Mouse (Mus musculus) cerebellum, adult 2 months (tissue): ENCODE measurements around the gene Trpm5.

Experiments
- CTCF ChIP-seq: fragments of 200-500 bp; IDR thresholded peaks from 2 replicates; pipeline ENCODE4 v1.5.1; 2011; ENCODE audit warnings: low read depth, mild to moderate bottlenecking, control low read depth, low read length, moderate library complexity, borderline replicate concordance; ENCODE audit not compliant: insufficient read depth
- POLR2A ChIP-seq: fragments of 200-500 bp; IDR thresholded peaks from 2 replicates; pipeline ENCODE4 v1.6.1; 2011; ENCODE audit warnings: low read length, control low read depth, borderline replicate concordance; ENCODE audit not compliant: insufficient read depth

GRCm38 (mm10) chr7:143044049-143044825 lies 50.2 kb downstream of the Trpm5 start:
- TF ChIP-seq POLR2A (no peak), CTCF (no peak)
